Mouse (Mus musculus): ENCODE measurements around the gene Ntng1. TPM values are rescaled to one million over a fixed set of nuclear protein-coding genes. Genes with fewer than 3 reads are reported as not detected.

Gene Ntng1
- polyA plus RNA-seq, 1 experiment = 1.6 TPM

GRCm38 (mm10) chr3:109783231-109783630 lies 360.6 kb downstream of the Ntng1 start:
- H3K4me3 ChIP-seq (ENCODE audit: low read depth, low read length) = no peak overlapping the region
- no peaks in the 10 kb centered on the region for H3K9me3 ChIP-seq (replicated peaks; ENCODE audit: control insufficient read depth, insufficient read depth, low read length, poor library complexity, severe bottlenecking)
- H3K27ac ChIP-seq (ENCODE audit: insufficient read depth, low read length) = no peak overlapping the region
- H3K9ac ChIP-seq (ENCODE audit: low read depth, poor library complexity, severe bottlenecking) = no peak overlapping the region
- H3K4me1 ChIP-seq (ENCODE audit: control insufficient read depth, insufficient read depth, low read length) = no peaks in the 10 kb centered on the region
- H3K36me3 ChIP-seq (ENCODE audit: control insufficient read depth, insufficient read depth, low read length, poor library complexity, severe bottlenecking) = no peaks in the 10 kb centered on the region
- TF ChIP-seq CTCF (IDR thresholded peaks at IDR 0.05; ENCODE audit: low read depth, low read length) (no peak), EP300 (IDR thresholded peaks at IDR 0.05; ENCODE audit: insufficient read depth, low read depth, low read length) (no peak), POLR2A (IDR thresholded peaks at IDR 0.05; ENCODE audit: insufficient read depth, low read length) (no peak)
- no peaks in the 10 kb centered on the region for H3K27me3 ChIP-seq (ENCODE audit: control insufficient read depth, insufficient read depth, low read length, poor library complexity, severe bottlenecking)

GRCm38 (mm10) chr3:109782289-109782951 lies 361.4 kb downstream of the Ntng1 start:
- TF ChIP-seq CTCF (IDR thresholded peaks at IDR 0.05; ENCODE audit: low read depth, low read length) (peak; percentile 64), POLR2A (IDR thresholded peaks at IDR 0.05; ENCODE audit: insufficient read depth, low read length) (no peak), EP300 (IDR thresholded peaks at IDR 0.05; ENCODE audit: insufficient read depth, low read depth, low read length) (no peak)
- H3K27me3 ChIP-seq (ENCODE audit: control insufficient read depth, insufficient read depth, low read length, poor library complexity, severe bottlenecking) = no peaks in the 10 kb centered on the region
- no peaks in the 10 kb centered on the region for H3K9me3 ChIP-seq (replicated peaks; ENCODE audit: control insufficient read depth, insufficient read depth, low read length, poor library complexity, severe bottlenecking)
- H3K4me3 ChIP-seq (ENCODE audit: low read depth, low read length) = peak overlapping the region; percentile 27
- no peak overlapping the region for H3K9ac ChIP-seq (ENCODE audit: low read depth, poor library complexity, severe bottlenecking)
- H3K27ac ChIP-seq (ENCODE audit: insufficient read depth, low read length) = no peak overlapping the region
- no peaks in the 10 kb centered on the region for H3K4me1 ChIP-seq (ENCODE audit: control insufficient read depth, insufficient read depth, low read length)
- H3K36me3 ChIP-seq (ENCODE audit: control insufficient read depth, insufficient read depth, low read length, poor library complexity, severe bottlenecking) = no peaks in the 10 kb centered on the region

DNA sequence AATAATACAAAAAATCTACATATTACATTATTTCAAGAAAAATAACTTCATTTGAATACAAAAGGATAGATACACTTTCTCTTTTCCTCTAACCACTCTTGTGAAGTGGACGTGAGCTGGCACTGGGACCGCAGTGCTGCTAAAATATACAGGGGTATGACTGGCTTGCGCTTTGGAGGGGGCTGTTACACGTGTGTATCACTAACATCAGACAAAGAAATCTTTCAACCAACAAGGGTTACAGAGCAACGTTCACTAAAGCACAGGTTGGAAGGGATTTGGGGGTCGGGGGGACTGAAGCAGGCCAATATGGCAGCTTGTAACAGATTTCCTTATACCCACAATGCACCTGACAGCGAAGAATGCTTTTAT lies 361.9 kb downstream of the Ntng1 start:
- TF ChIP-seq CTCF (IDR thresholded peaks at IDR 0.05; ENCODE audit: low read depth, low read length) (no peak), POLR2A (IDR thresholded peaks at IDR 0.05; ENCODE audit: insufficient read depth, low read length) (no peak), EP300 (IDR thresholded peaks at IDR 0.05; ENCODE audit: insufficient read depth, low read depth, low read length) (no peak)
- H3K4me1 ChIP-seq (ENCODE audit: control insufficient read depth, insufficient read depth, low read length) = no peaks in the 10 kb centered on the region
- no peaks in the 10 kb centered on the region for H3K27me3 ChIP-seq (ENCODE audit: control insufficient read depth, insufficient read depth, low read length, poor library complexity, severe bottlenecking)
- no peak overlapping the region for H3K9ac ChIP-seq (ENCODE audit: low read depth, poor library complexity, severe bottlenecking)
- no peak overlapping the region for H3K27ac ChIP-seq (ENCODE audit: insufficient read depth, low read length)
- H3K36me3 ChIP-seq (ENCODE audit: control insufficient read depth, insufficient read depth, low read length, poor library complexity, severe bottlenecking) = no peaks in the 10 kb centered on the region
- H3K9me3 ChIP-seq (replicated peaks; ENCODE audit: control insufficient read depth, insufficient read depth, low read length, poor library complexity, severe bottlenecking) = no peaks in the 10 kb centered on the region
- no peak overlapping the region for H3K4me3 ChIP-seq (ENCODE audit: low read depth, low read length)

GRCm38 (mm10) chr3:109775200-109775599 lies 368.6 kb downstream of the Ntng1 start:
- H3K27me3 ChIP-seq (ENCODE audit: control insufficient read depth, insufficient read depth, low read length, poor library complexity, severe bottlenecking) = no peaks in the 10 kb centered on the region
- H3K36me3 ChIP-seq (ENCODE audit: control insufficient read depth, insufficient read depth, low read length, poor library complexity, severe bottlenecking) = no peaks in the 10 kb centered on the region
- no peaks in the 10 kb centered on the region for H3K9me3 ChIP-seq (replicated peaks; ENCODE audit: control insufficient read depth, insufficient read depth, low read length, poor library complexity, severe bottlenecking)
- TF ChIP-seq EP300 (IDR thresholded peaks at IDR 0.05; ENCODE audit: insufficient read depth, low read depth, low read length) (no peak), CTCF (IDR thresholded peaks at IDR 0.05; ENCODE audit: low read depth, low read length) (no peak), POLR2A (IDR thresholded peaks at IDR 0.05; ENCODE audit: insufficient read depth, low read length) (no peak)
- H3K27ac ChIP-seq (ENCODE audit: insufficient read depth, low read length) = no peak overlapping the region
- H3K9ac ChIP-seq (ENCODE audit: low read depth, poor library complexity, severe bottlenecking) = no peak overlapping the region
- H3K4me1 ChIP-seq (ENCODE audit: control insufficient read depth, insufficient read depth, low read length) = no peaks in the 10 kb centered on the region
- H3K4me3 ChIP-seq (ENCODE audit: low read depth, low read length) = no peak overlapping the region

GRCm38 (mm10) chr3:109772120-109772519 lies 371.7 kb downstream of the Ntng1 start:
- H3K4me3 ChIP-seq (ENCODE audit: low read depth, low read length) = no peak overlapping the region
- no peak for TF ChIP-seq EP300 (IDR thresholded peaks at IDR 0.05; ENCODE audit: insufficient read depth, low read depth, low read length)
- no peak for TF ChIP-seq CTCF (IDR thresholded peaks at IDR 0.05; ENCODE audit: low read depth, low read length)
- TF ChIP-seq POLR2A (IDR thresholded peaks at IDR 0.05; ENCODE audit: insufficient read depth, low read length) = no peak

GRCm38 (mm10) chr3:109766939-109767338 lies 376.9 kb downstream of the Ntng1 start:
- H3K9me3 ChIP-seq (replicated peaks; ENCODE audit: control insufficient read depth, insufficient read depth, low read length, poor library complexity, severe bottlenecking) = no peaks in the 10 kb centered on the region
- TF ChIP-seq CTCF (IDR thresholded peaks at IDR 0.05; ENCODE audit: low read depth, low read length) (no peak), EP300 (IDR thresholded peaks at IDR 0.05; ENCODE audit: insufficient read depth, low read depth, low read length) (no peak), POLR2A (IDR thresholded peaks at IDR 0.05; ENCODE audit: insufficient read depth, low read length) (no peak)
- H3K27ac ChIP-seq (ENCODE audit: insufficient read depth, low read length) = no peak overlapping the region
- no peaks in the 10 kb centered on the region for H3K4me1 ChIP-seq (ENCODE audit: control insufficient read depth, insufficient read depth, low read length)
- no peaks in the 10 kb centered on the region for H3K36me3 ChIP-seq (ENCODE audit: control insufficient read depth, insufficient read depth, low read length, poor library complexity, severe bottlenecking)
- no peak overlapping the region for H3K4me3 ChIP-seq (ENCODE audit: low read depth, low read length)
- no peaks in the 10 kb centered on the region for H3K27me3 ChIP-seq (ENCODE audit: control insufficient read depth, insufficient read depth, low read length, poor library complexity, severe bottlenecking)
- no peak overlapping the region for H3K9ac ChIP-seq (ENCODE audit: low read depth, poor library complexity, severe bottlenecking)

More at GRCm38 (mm10) chr3:109772120-109772519, 371.7 kb downstream of the Ntng1 start:
- Histone ChIP-seq H3K27ac (ENCODE audit: insufficient read depth, low read length) (no peak overlapping the region), H3K9ac (ENCODE audit: low read depth, poor library complexity, severe bottlenecking) (no peak overlapping the region), H3K36me3 (ENCODE audit: control insufficient read depth, insufficient read depth, low read length, poor library complexity, severe bottlenecking) (no peaks in the 10 kb centered on the region), H3K27me3 (ENCODE audit: control insufficient read depth, insufficient read depth, low read length, poor library complexity, severe bottlenecking) (no peaks in the 10 kb centered on the region), H3K4me1 (ENCODE audit: control insufficient read depth, insufficient read depth, low read length) (no peaks in the 10 kb centered on the region), H3K9me3 (replicated peaks; ENCODE audit: control insufficient read depth, insufficient read depth, low read length, poor library complexity, severe bottlenecking) (no peaks in the 10 kb centered on the region)
